Mouse (Mus musculus): ENCODE results near the gene Ndufaf4. TPM values are rescaled to one million over a fixed set of nuclear protein-coding genes. Genes with fewer than 3 reads are reported as not detected.
"Not testable (repeated sequence)": the region's sequence is repeated elsewhere in the genome, so short reads cannot be mapped to it uniquely, and the experiment has no call there.

The Ndufaf4 gene
- 38.9 and 44.7 TPM in 2 replicates for polyA plus RNA-seq (2015; fragmentation: Nextera tagmentation; extraction: Ambion mirVana)

DNA sequence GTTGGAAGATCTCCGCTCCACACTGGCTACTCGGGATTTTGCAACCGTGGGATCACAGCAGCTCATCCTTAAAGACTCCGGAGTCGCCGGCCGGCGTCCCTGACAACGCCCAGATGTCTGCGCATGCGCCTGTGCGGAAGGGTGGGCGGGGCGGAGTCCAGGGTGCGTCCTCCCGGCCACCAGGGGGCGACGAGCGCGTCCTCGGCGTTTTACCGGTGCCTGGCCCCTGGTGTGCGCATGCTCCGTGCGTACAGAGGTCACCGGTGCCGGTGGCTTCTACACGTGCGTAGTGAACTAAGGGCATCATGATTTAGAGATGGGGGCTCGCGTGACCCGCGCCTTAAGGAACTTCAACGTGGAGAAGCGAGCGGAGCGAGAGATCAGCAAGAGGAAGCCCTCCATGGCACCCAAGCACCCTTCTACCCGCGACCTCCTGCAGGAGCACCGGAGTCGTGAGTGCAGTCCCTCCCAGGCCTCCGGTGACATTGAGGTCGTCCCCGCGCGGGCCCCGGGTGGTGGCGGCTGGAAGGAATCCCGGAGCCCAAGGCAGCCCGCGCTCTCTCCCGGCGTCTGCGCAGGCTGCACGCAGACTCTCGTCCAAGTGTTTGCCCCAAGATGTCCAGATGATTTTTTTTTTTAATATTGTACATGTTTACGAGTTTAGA lies at the start of gene Ndufaf4:
Ndufaf4 (plus strand) TSS at position 233 of the 665 bp plus-strand sequence.
- under 1% methylated on average over 58 of the region's 58 CpGs for WGBS (ENCODE audit: insufficient replicate concordance)
- Histone ChIP-seq H3K9me3 (ENCODE audit: low read length) (no peaks in the 10 kb centered on the region), H3K9ac (replicated peaks) (peak within 1 kb of the TSS; percentile 83), H3K4me1 (ENCODE audit: insufficient read depth) (peaks cover 5% of the 10 kb centered on the region), H3K27ac (ENCODE audit: low read depth) (peak within 1 kb of the TSS; percentile 58), H3K27me3 (ENCODE audit: insufficient read depth, low read length) (no peaks in the 10 kb centered on the region), H3K4me3 (ENCODE audit: low read depth, low read length) (peak within 1 kb of the TSS; percentile 71), H3K36me3 (replicated peaks; ENCODE audit: insufficient read depth, low read length) (peaks cover 5% of the 10 kb centered on the region; the same call in 1 of the 2 replicates), H3K4me2 (ENCODE audit: low read depth, low read length) (peak within 1 kb of the TSS; percentile 83)
- DNase-seq (peak; percentile 99), ATAC-seq (peak; percentile 100)
- TF ChIP-seq CTCF (IDR thresholded peaks at IDR 0.05; ENCODE audit: low read depth) (peak; percentile 100), EP300 (IDR thresholded peaks at IDR 0.05; ENCODE audit: low read depth) (no peak)

DNA sequence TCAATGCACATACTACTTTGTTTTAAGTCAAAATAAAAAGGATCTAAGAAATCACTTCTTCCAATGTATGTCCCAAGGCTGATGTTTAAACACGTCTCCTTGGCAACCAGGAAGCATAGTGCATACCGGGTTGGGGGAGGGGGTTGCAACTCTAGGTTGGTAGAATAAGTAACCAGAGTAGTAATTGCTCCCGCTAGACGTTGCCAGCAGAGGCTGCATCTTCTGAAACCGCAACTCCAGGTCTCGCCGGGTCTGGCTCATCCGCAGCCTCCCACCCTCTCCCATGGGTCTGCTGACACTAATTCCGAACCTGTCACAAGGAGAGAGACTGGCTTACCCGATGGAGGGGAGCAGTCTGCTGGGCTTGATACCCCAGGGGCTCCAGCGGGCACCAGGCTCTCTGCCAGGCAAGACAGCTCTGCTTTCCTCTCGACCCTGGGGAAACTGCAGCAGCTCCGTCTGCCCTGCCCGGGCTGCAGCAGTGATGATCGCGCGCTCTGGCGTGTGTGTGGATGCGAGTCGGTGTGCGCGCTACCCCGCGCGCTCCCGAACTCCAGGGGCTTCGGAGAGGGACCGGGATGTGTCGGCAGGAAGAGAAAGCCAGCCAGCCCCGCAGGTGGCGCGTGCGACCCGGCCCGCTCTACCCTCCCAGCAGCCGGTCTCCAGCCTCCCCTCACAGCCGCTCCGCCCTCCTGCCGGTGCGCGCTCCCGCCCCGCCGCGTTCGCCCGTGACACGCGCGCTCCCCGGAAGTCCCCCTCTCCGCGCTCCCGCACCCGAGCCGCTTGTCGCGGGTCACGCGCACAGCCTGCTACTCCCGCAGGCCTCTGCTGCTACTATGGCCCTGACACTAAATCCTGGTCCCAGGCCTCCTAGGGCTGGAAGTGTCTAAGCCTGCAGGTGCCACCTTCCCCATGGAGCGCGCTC lies 47.2 kb upstream of the Ndufaf4 start, which contains the start of gene Klhl32:
Klhl32 (minus strand) TSS at position 724 of the 925 bp plus-strand sequence.
- Histone ChIP-seq H3K4me1 (ENCODE audit: insufficient read depth) (no peaks in the 10 kb centered on the region), H3K9me3 (ENCODE audit: low read length) (no peaks in the 10 kb centered on the region), H3K4me2 (ENCODE audit: low read depth, low read length) (peak within 1 kb of the TSS; percentile 85), H3K27me3 (ENCODE audit: insufficient read depth, low read length) (peaks cover 6% of the 10 kb centered on the region), H3K27ac (ENCODE audit: low read depth) (no peak within 1 kb of the TSS), H3K4me3 (ENCODE audit: low read depth, low read length) (peak within 1 kb of the TSS; percentile 63), H3K9ac (replicated peaks) (peak within 1 kb of the TSS; percentile 44), H3K36me3 (replicated peaks; ENCODE audit: insufficient read depth, low read length) (no peaks in the 10 kb centered on the region)
- DNase-seq (peak; percentile 59), ATAC-seq (peak; percentile 67)
- no peak for TF ChIP-seq EP300 (IDR thresholded peaks at IDR 0.05; ENCODE audit: low read depth)
- TF ChIP-seq CTCF (IDR thresholded peaks at IDR 0.05; ENCODE audit: low read depth): no peak
- under 1% methylated on average over 55 of the region's 63 CpGs for WGBS (ENCODE audit: insufficient replicate concordance)

DNA sequence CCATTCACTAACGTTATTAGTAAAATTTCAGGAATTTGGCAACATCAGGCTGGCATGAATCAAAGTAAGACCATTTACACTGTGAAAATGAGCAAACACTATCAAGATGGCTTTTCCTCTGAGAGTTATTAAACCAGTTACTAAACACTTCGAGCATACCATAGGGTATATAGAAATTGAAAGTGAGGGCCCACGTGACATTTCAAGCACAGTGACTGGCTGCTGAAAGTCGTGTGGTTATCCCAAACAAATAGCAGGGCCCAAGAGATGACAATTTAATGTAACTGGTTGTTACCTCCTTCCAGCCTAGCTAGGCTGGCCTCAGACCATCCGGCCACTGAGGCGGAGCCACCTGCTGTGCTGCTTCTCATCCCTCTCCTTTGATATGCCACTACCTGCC lies 32.2 kb upstream of the Ndufaf4 start:
- TF ChIP-seq CTCF (IDR thresholded peaks at IDR 0.05; ENCODE audit: low read depth) (no peak), EP300 (IDR thresholded peaks at IDR 0.05; ENCODE audit: low read depth) (no peak)
- no peaks in the 10 kb centered on the region for H3K9me3 ChIP-seq (ENCODE audit: low read length)
- no peak overlapping the region for H3K4me3 ChIP-seq (ENCODE audit: low read depth, low read length)
- H3K4me2 ChIP-seq (ENCODE audit: low read depth, low read length): no peak overlapping the region
- no peak for ATAC-seq
- H3K9ac ChIP-seq (replicated peaks): no peak overlapping the region
- no peak for DNase-seq
- no peaks in the 10 kb centered on the region for H3K36me3 ChIP-seq (replicated peaks; ENCODE audit: insufficient read depth, low read length)
- no peaks in the 10 kb centered on the region for H3K27me3 ChIP-seq (ENCODE audit: insufficient read depth, low read length)
- H3K27ac ChIP-seq (ENCODE audit: low read depth): no peak overlapping the region
- H3K4me1 ChIP-seq (ENCODE audit: insufficient read depth): no peaks in the 10 kb centered on the region
- WGBS (ENCODE audit: insufficient replicate concordance): 40% methylated on average over 6 of the region's 6 CpGs

DNA sequence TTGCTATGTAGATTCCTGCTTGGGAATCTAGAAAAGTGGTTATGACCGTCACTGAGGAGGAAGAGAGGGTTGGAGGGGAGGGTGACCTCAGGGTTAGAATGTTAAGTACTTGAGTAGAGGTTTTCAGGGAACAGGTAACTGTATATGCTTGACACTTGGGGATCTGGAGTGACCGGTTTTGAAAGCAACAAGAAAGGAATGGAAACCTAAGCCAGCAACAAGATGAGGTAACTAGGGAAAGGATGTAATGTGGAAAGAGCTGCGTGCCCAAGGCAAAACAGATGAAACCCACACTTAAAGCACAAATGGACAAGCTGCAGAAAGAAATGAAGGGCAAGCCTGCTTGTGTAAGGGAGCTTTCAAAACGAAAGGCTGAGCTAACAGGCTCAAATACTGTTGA lies 28.7 kb upstream of the Ndufaf4 start:
- Histone ChIP-seq H3K9ac (replicated peaks) (no peak overlapping the region), H3K27ac (ENCODE audit: low read depth) (no peak overlapping the region), H3K4me3 (ENCODE audit: low read depth, low read length) (no peak overlapping the region), H3K36me3 (replicated peaks; ENCODE audit: insufficient read depth, low read length) (no peaks in the 10 kb centered on the region), H3K27me3 (ENCODE audit: insufficient read depth, low read length) (no peaks in the 10 kb centered on the region), H3K4me1 (ENCODE audit: insufficient read depth) (no peaks in the 10 kb centered on the region), H3K4me2 (ENCODE audit: low read depth, low read length) (no peak overlapping the region), H3K9me3 (ENCODE audit: low read length) (no peaks in the 10 kb centered on the region)
- no peak for ATAC-seq
- TF ChIP-seq EP300 (IDR thresholded peaks at IDR 0.05; ENCODE audit: low read depth) (no peak), CTCF (IDR thresholded peaks at IDR 0.05; ENCODE audit: low read depth) (no peak)
- 53% methylated on average over 4 of the region's 4 CpGs for WGBS (ENCODE audit: insufficient replicate concordance)
- no peak for DNase-seq

DNA sequence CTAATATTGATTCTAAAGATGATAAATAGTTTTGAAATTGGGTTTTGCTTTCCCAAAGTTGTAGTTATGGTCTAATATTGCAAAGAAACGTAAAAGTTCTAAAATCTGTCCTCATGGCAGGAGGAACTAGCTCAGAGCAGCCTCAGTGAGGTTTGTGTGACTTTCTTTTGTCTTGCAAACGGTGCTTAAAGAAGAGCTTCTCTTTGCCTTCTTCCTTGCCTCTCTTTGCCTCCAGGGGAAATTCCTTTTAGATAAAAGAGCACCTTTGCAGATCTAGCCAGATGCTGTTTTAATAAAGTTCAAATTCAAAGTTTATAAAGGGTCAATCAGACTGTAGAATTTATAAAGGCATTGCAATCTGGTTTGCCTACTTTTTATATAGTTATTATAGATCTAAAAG lies 8.5 kb upstream of the Ndufaf4 start:
- H3K4me3 ChIP-seq (ENCODE audit: low read depth, low read length); H3K9me3 ChIP-seq (ENCODE audit: low read length); H3K27me3 ChIP-seq (ENCODE audit: insufficient read depth, low read length); H3K27ac ChIP-seq (ENCODE audit: low read depth); DNase-seq; H3K4me2 ChIP-seq (ENCODE audit: low read depth, low read length); ATAC-seq; H3K36me3 ChIP-seq (replicated peaks; ENCODE audit: insufficient read depth, low read length); H3K4me1 ChIP-seq (ENCODE audit: insufficient read depth); H3K9ac ChIP-seq (replicated peaks): not testable (repeated sequence)
- WGBS (ENCODE audit: insufficient replicate concordance): 34% methylated on average over 2 of the region's 2 CpGs

DNA sequence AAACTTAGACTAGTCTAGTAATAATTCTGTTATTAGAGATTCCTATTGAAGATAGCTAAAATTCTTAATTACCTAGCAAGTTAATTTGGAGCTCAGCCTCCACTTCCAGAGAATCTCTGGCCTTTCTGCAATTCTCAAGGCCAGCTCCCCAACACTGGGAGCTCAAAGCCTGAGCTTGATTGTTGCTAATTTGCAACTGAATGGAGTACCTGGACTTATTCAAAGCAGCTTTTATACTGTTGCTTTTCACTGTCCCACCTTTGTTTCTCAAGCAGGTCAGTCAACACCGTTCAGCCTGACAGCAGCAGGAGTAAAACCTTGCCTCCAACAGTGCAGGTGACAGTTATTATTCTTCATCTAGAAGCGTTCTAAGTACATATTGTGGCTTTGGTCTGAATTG lies 5.6 kb upstream of the Ndufaf4 start:
- DNase-seq; H3K27ac ChIP-seq (ENCODE audit: low read depth); ATAC-seq; H3K9me3 ChIP-seq (ENCODE audit: low read length); H3K4me2 ChIP-seq (ENCODE audit: low read depth, low read length); H3K36me3 ChIP-seq (replicated peaks; ENCODE audit: insufficient read depth, low read length); H3K4me3 ChIP-seq (ENCODE audit: low read depth, low read length); H3K4me1 ChIP-seq (ENCODE audit: insufficient read depth); H3K27me3 ChIP-seq (ENCODE audit: insufficient read depth, low read length); H3K9ac ChIP-seq (replicated peaks): not testable (repeated sequence)
- 68% methylated on average over 2 of the region's 2 CpGs for WGBS (ENCODE audit: insufficient replicate concordance)
